Mouse (Mus musculus) forebrain, embryonic 13.5 days (tissue): ENCODE results near the gene Bex2. TPM values are rescaled to one million over a fixed set of nuclear protein-coding genes. Genes with fewer than 3 reads are reported as not detected.
"Not testable (repeated sequence)": the region's sequence is repeated elsewhere in the genome, so short reads cannot be mapped to it uniquely, and the experiment has no call there.

ENCODE experiments used
- ATAC-seq: fragments of 200-750 bp; cut with Nextera tagmentation; 2 replicates; pipeline ENCODE4 v1.8.0; 2017
- H3K27ac ChIP-seq: fragments of 300-500 bp; sonication (generic); 2 replicates; pipeline ENCODE4 v1.5.1; 2015; ENCODE audit warnings: inconsistent platforms, mild to moderate bottlenecking, moderate library complexity
- H3K27me3 ChIP-seq: fragments of 300-500 bp; sonication (generic); 2 replicates; pipeline ENCODE4 v1.6.1; 2015; ENCODE audit warnings: mild to moderate bottlenecking, inconsistent platforms
- H3K36me3 ChIP-seq: fragments of 300-500 bp; sonication (generic); 2 replicates; pipeline ENCODE4 v1.6.1; 2015; ENCODE audit warnings: mild to moderate bottlenecking, inconsistent platforms; ENCODE audit not compliant: poor library complexity, severe bottlenecking
- H3K4me1 ChIP-seq: fragments of 300-500 bp; sonication (generic); 2 replicates; pipeline ENCODE4 v1.6.1; 2015; ENCODE audit warnings: inconsistent platforms
- H3K4me2 ChIP-seq: fragments of 300-500 bp; sonication (generic); 2 replicates; pipeline ENCODE4 v1.6.1; 2015; ENCODE audit warnings: inconsistent platforms, mild to moderate bottlenecking, moderate library complexity
- H3K4me3 ChIP-seq: fragments of 300-500 bp; sonication (generic); 2 replicates; pipeline ENCODE4 v1.5.1; 2015; ENCODE audit warnings: mild to moderate bottlenecking, inconsistent platforms
- H3K9ac ChIP-seq: fragments of 300-500 bp; sonication (generic); 2 replicates; pipeline ENCODE4 v1.6.1; 2015; ENCODE audit warnings: mild to moderate bottlenecking, inconsistent platforms
- H3K9me3 ChIP-seq: fragments of 300-500 bp; sonication (generic); replicated peaks from 2 replicates; pipeline ENCODE4 v1.6.1; 2016; ENCODE audit warnings: inconsistent platforms
- WGBS: fragments of 180-500 bp; shearing (Covaris S2); methylation state at CpG from one replicate; pipeline ENCODE4 v1.1.7; 2015; 5-methylcytosine and 5-hydroxymethylcytosine counted together
- polyA plus RNA-seq: library from polyadenylated mRNA; unstranded; fragments of >200 nt; fragmentation: Nextera tagmentation; extraction: Ambion mirVana; gene quantifications from 2 replicates; pipeline ENCODE4 v1.2.1, GENCODE M21; 2015

Gene Bex2
- polyA plus RNA-seq, result 511 and 538 TPM in 2 replicates

DNA sequence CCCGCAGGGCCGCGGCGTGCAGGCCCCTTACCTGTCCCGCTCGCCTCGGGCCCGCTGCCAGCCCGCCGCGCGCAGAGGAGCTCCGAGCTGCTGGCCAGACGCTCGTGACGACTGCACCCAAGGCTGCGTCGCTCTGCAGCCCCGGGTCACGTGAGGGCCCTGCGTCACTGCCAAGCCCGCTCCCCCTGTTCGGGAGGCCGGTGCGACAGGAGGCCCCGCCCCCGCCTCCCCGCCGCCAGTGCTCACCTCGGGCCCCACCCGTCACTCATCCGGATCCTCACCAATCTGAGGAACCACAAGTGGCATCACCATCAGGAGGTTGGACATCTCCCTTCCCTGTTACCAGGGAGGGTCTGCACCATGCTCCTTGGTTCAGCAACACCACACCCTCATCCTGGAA lies at the start of gene Bex2:
Gene Bex2 (minus strand): TSS at position 217 of the 400 bp plus-strand sequence.
- Histone ChIP-seq H3K27ac (peak within 1 kb of the TSS; percentile 77), H3K4me2 (peak within 1 kb of the TSS; percentile 56), H3K9ac (peak within 1 kb of the TSS; percentile 66), H3K4me3 (peak within 1 kb of the TSS; percentile 47)
- not testable (repeated sequence) for H3K9me3 ChIP-seq, H3K27me3 ChIP-seq, H3K36me3 ChIP-seq, H3K4me1 ChIP-seq
- peak; percentile 97 for ATAC-seq
- no CpG with 5 or more reads among the region's 32 CpGs for WGBS

DNA sequence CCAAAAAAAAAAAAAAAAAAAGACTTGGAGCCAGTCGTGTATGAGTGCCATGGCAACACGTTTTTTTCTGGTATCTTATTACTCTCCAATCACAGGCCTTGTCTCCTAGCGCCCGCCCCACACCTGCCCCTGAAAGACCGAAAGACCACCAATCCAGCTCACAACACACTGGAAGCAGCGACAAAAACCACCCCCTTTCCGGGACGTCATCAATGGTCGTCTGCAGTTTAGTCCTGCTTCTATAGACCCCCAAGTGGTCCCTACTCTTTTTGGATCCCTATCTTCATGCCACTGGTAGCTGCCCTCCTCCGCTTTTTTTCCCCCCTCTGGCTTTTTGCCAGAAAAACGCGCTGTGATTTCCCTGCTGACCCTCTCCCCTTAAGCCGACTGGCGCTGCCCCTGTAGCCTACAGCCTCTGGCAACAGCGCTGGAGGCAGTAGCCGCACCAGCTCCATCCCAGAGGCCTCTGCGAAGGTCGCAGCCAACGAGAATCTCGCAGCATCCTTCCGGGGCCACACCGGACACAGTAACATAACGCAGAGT lies 47.5 kb upstream of the Bex2 start:
- WGBS, result 15% methylated on average over 23 of the region's 23 CpGs
- Histone ChIP-seq H3K9ac (peak overlapping the region; percentile 56), H3K36me3 (no peaks in the 10 kb centered on the region), H3K27ac (peak overlapping the region; percentile 78), H3K4me3 (peak overlapping the region; percentile 42), H3K4me1 (no peaks in the 10 kb centered on the region), H3K4me2 (peak overlapping the region; percentile 58), H3K27me3 (peaks cover 17% of the 10 kb centered on the region; the same call in 1 of the 2 replicates), H3K9me3 (no peaks in the 10 kb centered on the region)
- peak; percentile 100 for ATAC-seq

DNA sequence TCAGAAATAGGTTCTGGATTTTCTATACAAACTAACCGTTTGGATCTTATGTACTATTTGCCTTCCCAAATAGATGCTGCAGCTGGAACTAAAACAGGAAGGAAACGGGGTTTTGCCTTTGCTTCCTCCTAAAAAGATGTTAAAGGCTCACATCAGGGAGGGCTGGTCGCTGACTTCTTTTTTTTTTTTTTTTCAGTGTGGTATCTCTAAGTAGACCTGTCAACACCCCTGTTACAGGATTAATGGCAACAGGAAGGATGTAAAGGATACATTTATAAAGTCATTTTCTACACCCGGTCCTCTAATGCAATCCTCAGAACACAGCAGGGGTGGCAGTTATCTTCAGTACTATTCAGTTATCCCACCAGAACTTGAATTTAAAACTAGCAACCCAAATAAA lies 47.0 kb upstream of the Bex2 start:
- Histone ChIP-seq H3K4me3 (peak overlapping the region; percentile 42), H3K9ac (no peak overlapping the region), H3K27me3 (peaks cover 17% of the 10 kb centered on the region; the same call in 1 of the 2 replicates), H3K36me3 (no peaks in the 10 kb centered on the region), H3K9me3 (no peaks in the 10 kb centered on the region), H3K27ac (no peak overlapping the region), H3K4me2 (peak overlapping the region; percentile 58), H3K4me1 (no peaks in the 10 kb centered on the region)
- ATAC-seq, result peak; percentile 3; the same call in 1 of the 2 replicates
- WGBS, result 36% methylated on average over 4 of the region's 4 CpGs

DNA sequence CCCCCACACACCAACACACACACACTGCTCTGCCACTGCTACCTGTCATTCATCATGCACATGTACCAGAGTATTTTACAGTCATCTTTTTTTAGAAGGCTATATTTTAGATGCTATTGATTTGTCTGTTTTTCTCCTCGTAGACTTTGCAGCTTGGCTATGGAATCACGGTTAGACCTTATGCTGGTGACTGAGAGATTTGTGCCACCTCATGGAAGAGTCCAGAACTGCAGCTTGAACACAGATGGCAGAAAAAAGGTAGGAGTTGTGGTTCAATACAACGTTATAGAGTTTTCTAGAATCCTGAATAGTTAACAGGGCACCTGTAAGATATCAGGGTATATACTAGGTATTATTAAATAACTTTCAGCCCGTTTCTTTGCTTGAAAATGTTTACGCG lies 39.9 kb upstream of the Bex2 start:
- Histone ChIP-seq H3K36me3 (no peaks in the 10 kb centered on the region), H3K9ac (no peak overlapping the region), H3K27ac (no peak overlapping the region), H3K9me3 (no peaks in the 10 kb centered on the region), H3K4me3 (no peak overlapping the region), H3K27me3 (peaks cover 14% of the 10 kb centered on the region; the same call in 1 of the 2 replicates), H3K4me1 (peaks cover 4% of the 10 kb centered on the region; the same call in 1 of the 2 replicates), H3K4me2 (no peak overlapping the region)
- WGBS, result 41% methylated on average over 6 of the region's 6 CpGs
- peak; percentile 57 for ATAC-seq

DNA sequence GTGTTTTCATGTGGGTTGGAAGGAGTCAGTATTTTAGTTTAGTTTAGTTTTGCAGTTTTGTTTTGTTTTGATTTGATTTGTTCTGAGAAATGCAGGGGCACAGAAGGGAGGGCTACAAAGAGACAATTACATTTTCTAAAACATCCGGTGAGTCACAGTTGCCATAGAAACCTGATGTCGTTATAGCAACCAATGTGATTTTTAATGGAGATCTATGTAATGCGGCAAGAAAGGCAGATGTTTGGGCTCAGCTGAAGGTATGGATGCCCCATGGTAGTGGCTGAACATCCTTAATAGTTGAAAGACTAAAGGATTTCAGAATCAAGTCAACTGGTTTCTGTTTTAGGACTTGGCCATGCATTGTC lies 36.7 kb upstream of the Bex2 start:
- no peak overlapping the region; the same call in 1 of the 2 replicates for H3K27ac ChIP-seq
- H3K27me3 ChIP-seq, result peaks cover 3% of the 10 kb centered on the region; the same call in 1 of the 2 replicates
- no peaks in the 10 kb centered on the region for H3K36me3 ChIP-seq
- H3K4me2 ChIP-seq, result peak overlapping the region; percentile 14; the same call in 1 of the 2 replicates
- no peaks in the 10 kb centered on the region for H3K9me3 ChIP-seq
- no peak overlapping the region for H3K9ac ChIP-seq
- peaks cover 4% of the 10 kb centered on the region; the same call in 1 of the 2 replicates for H3K4me1 ChIP-seq
- peak; percentile 62; the same call in 1 of the 2 replicates for ATAC-seq
- H3K4me3 ChIP-seq, result no peak overlapping the region
- 30% methylated on average over 3 of the region's 3 CpGs for WGBS

DNA sequence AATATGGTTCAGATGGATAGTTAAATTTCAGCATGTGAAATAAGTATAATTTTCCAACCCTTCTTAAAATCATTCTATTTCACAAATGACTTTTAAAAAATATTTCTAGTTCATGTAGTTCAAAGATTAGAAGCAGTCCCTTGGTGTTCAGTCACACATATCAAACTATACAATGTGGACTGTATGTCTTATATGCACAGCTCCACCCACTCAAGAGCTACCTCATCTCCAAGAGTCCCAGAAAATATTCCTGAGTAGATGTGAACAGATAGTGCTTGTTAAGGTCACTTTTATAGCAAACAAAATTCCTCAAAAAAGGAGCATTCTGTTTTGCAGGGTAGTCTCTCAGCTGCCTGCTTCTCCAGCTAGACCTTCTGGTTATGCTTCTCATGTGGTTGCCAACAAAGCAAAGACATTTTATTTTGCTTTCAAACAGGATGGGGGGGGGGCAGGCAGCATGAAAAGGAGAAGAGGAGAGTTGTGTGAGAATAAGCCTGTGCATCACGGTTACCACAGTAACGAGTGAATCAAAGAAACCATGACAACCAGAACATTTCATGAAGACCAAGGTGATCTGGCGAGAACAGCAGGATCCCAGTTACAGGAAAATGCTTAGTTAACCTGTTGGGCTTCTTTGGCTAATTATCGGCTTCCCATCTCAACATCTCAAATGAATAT lies 36.1 kb upstream of the Bex2 start:
- Histone ChIP-seq H3K27me3 (no peaks in the 10 kb centered on the region; the same call in 1 of the 2 replicates), H3K9me3 (no peaks in the 10 kb centered on the region), H3K4me2 (peak overlapping the region; percentile 14; the same call in 1 of the 2 replicates), H3K4me3 (no peak overlapping the region), H3K9ac (no peak overlapping the region), H3K36me3 (no peaks in the 10 kb centered on the region), H3K4me1 (peaks cover 4% of the 10 kb centered on the region; the same call in 1 of the 2 replicates), H3K27ac (no peak overlapping the region; the same call in 1 of the 2 replicates)
- ATAC-seq, result peak; percentile 70
- 38% methylated on average over 4 of the region's 4 CpGs for WGBS

DNA sequence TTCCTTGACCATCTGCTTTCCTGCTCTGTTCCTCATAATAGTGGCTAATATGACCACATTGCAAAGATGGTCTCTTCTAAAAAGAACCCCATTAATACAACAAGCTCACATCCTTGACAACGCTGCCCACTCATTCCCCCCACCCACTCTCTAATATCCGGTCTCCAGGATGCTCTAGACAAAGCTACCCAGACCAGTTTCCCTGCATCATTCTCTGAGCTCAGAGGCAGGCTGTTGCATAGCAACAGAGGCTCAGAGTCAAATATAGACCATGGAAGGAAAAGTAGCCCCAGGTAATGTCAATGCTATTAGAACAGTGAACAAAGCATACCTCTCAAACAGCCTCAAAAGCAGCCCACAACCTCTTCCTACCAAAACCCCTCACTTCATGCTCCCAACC lies 26.4 kb upstream of the Bex2 start:
- 0 out of 2 replicates have a peak, but pooled peaks cover 3% of the 10 kb centered on the region for H3K27me3 ChIP-seq
- H3K9ac ChIP-seq, result no peak overlapping the region
- no peaks in the 10 kb centered on the region for H3K4me1 ChIP-seq
- H3K4me2 ChIP-seq, result no peak overlapping the region
- H3K36me3 ChIP-seq, result no peaks in the 10 kb centered on the region
- WGBS, result 32% methylated on average over 2 of the region's 2 CpGs
- peak; percentile 61; the same call in 1 of the 2 replicates for ATAC-seq
- H3K4me3 ChIP-seq, result no peak overlapping the region
- H3K27ac ChIP-seq, result no peak overlapping the region
- H3K9me3 ChIP-seq, result no peaks in the 10 kb centered on the region

DNA sequence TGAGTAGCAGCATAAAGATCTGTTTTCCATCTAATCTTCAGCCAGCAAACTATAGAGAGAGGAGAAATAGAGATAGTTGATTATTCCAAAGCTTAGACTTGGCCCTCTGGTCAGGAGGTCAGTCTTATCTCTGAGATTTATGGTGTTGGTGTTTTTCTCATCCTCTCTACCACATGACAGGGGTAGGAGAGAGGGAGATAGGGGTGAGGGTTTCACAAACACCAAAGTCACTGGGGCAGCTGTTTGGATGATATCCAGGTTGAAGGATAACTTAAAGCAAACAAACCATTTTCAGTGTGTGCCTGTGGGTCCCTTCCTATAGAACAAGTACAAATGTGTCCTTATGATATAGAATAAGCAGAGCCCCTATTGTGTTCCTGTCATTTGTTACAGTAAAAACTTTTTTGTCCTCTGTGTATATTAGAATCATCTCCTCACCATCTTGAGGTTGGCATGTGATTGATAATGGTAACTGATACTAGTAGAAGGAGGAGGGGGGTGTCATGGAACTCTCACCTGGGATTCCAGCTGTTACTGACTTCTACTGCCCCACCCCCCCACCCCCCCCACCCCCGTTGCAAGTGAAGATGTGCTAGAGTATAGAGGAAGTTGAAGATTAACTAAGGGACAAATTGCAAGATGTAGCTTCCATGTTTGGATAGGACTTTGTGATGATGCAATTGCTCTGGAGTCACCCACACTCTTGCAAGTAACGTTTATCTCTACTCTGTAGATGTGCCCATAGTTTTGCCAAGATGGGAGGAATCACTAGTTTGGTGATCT lies 24.7 kb upstream of the Bex2 start:
- 54% methylated on average over 2 of the region's 2 CpGs for WGBS
- Histone ChIP-seq H3K4me1 (no peaks in the 10 kb centered on the region), H3K27me3 (0 out of 2 replicates have a peak, but pooled peaks cover 3% of the 10 kb centered on the region), H3K9me3 (no peaks in the 10 kb centered on the region), H3K36me3 (no peaks in the 10 kb centered on the region), H3K9ac (no peak overlapping the region), H3K4me3 (no peak overlapping the region), H3K27ac (no peak overlapping the region), H3K4me2 (no peak overlapping the region)
- no peak for ATAC-seq

DNA sequence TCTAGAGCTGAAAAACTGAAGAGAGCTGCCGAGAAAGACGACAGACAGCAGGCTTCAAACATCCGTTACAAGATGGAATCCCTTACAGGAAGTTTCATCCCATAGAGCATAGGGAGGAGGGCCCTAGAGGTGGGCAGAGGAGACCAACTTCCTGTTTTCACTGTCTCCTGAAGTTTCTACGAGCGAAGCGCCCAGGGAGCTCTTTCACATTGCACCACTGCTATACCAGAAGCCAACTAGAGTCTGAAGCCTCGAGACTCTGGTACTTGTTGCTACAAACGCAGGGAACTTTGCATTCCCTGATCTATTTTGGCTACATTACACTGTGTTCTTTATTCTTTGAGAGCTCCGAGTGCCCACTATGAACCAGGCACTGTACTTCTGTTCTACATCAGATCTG lies 17.1 kb upstream of the Bex2 start, which contains the start of gene Nxf3:
Gene Nxf3 (minus strand): TSS at position 101 of the 400 bp plus-strand sequence.
- Histone ChIP-seq H3K27me3 (no peaks in the 10 kb centered on the region), H3K4me2 (no peak within 1 kb of the TSS), H3K4me3 (no peak within 1 kb of the TSS), H3K9me3 (no peaks in the 10 kb centered on the region), H3K27ac (no peak within 1 kb of the TSS), H3K4me1 (no peaks in the 10 kb centered on the region), H3K9ac (no peak within 1 kb of the TSS), H3K36me3 (no peaks in the 10 kb centered on the region)
- WGBS, result 92% methylated on average over 9 of the region's 9 CpGs
- no peak for ATAC-seq

DNA sequence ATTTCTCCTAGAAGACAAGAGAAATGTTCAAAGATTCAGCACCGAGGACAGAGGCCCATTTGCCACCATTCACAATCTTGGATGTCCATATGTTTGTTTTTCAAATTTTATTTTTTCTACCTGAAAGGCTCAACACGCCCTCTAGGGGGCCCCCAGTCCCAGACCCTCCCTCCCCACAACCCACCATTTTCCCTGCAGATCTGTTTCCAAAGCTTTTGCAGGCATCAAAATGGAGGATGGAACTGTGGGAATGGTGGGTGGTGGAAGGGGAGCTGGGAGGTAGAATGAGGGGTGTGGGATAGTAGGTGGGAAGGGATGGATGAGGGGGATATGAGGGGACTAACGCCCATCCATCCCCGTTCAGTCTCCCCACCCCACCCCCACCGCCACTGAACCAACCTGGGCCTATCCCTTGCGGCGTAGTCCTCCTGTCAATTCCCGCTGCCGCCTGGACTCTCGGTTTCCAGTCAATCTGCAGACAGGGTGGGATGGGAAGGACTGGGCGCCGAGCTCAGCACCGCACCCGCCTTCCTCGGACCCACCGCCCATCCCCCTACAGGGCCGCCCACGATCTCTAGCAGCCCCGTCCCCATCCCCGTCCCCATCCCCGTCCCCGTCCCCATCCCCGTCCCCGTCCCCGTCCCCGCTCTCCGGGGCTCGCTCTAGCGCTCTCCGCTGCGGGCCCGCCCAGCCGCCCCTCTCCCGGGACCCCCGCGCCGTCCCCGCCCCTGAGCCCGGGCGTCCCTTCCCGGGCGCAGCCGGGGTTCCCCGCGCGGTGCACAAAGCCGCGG lies 640 bp downstream of the Bex2 start:
- Histone ChIP-seq H3K27ac (peak overlapping the region; percentile 77), H3K9ac (peak overlapping the region; percentile 66), H3K4me2 (peak overlapping the region; percentile 56), H3K4me3 (peak overlapping the region; percentile 47)
- 33% methylated on average over 7 of the region's 48 CpGs for WGBS
- not testable (repeated sequence) for H3K4me1 ChIP-seq, H3K36me3 ChIP-seq, H3K9me3 ChIP-seq, H3K27me3 ChIP-seq
- peak; percentile 79 for ATAC-seq

DNA sequence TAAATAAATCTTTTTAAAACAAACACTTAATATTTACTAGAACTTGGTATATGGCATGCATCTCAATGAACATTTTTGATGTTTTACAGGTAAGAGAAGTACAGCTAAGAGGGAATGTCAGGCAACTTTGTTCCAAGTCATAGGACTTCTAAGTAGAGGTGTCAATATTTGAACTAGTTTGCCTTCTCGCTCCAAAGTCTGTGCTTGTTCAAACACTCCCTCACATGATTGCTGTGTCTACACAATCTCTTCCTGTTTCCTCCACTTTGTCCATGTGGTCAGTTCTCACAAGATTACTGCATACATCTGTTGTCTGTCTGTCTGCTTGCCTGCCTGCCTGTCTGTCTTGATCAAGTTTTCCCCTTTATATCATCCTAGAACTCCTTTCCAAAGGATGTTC lies 7.3 kb downstream of the Bex2 start:
- Histone ChIP-seq H3K27ac (no peak overlapping the region), H3K9me3 (no peaks in the 10 kb centered on the region), H3K4me1 (no peaks in the 10 kb centered on the region), H3K4me2 (no peak overlapping the region), H3K27me3 (no peaks in the 10 kb centered on the region), H3K4me3 (no peak overlapping the region), H3K36me3 (no peaks in the 10 kb centered on the region), H3K9ac (no peak overlapping the region)
- ATAC-seq, result no peak
- WGBS, result 82% methylated on average over 1 of the region's 1 CpGs
